Mouse (Mus musculus) liver, postnatal 0 days (tissue): ENCODE measurements around the gene Rapgef6. TPM values are rescaled to one million over a fixed set of nuclear protein-coding genes. Genes with fewer than 3 reads are reported as not detected.
A peak's percentile ranks its signal among the peaks of the same experiment; 100 is the strongest.

ENCODE experiments used
- ATAC-seq: fragments of 200-750 bp; cut with Nextera tagmentation; 2 replicates; pipeline ENCODE4 v1.8.0; 2017; ENCODE audit warnings: mild to moderate bottlenecking, moderate library complexity
- DNase-seq: peaks from one replicate; pipeline ENCODE4 v3.0.0-alpha.2; 2016
- H3K27ac ChIP-seq: fragments of 300-500 bp; sonication (generic); 2 replicates; pipeline ENCODE4 v1.5.1; 2014; ENCODE audit warnings: antibody characterized with exemption, moderate library complexity, mild to moderate bottlenecking, low read depth
- H3K27me3 ChIP-seq: fragments of 300-500 bp; sonication (generic); 2 replicates; pipeline ENCODE4 v1.6.1; 2014; ENCODE audit warnings: low read length, control low read depth, mixed read lengths; ENCODE audit not compliant: insufficient read depth
- H3K36me3 ChIP-seq: fragments of 300-500 bp; sonication (generic); replicated peaks from 2 replicates; pipeline ENCODE4 v1.6.1; 2014; ENCODE audit warnings: mild to moderate bottlenecking, control low read depth, low read length, moderate library complexity, mixed read lengths; ENCODE audit not compliant: insufficient read depth
- H3K4me1 ChIP-seq: fragments of 300-500 bp; sonication (generic); 2 replicates; pipeline ENCODE4 v1.6.1; 2014; ENCODE audit warnings: antibody characterized with exemption, mild to moderate bottlenecking, control low read depth; ENCODE audit not compliant: insufficient read depth
- H3K4me2 ChIP-seq: fragments of 300-500 bp; sonication (generic); 2 replicates; pipeline ENCODE4 v1.6.1; 2014; ENCODE audit warnings: low read depth, mild to moderate bottlenecking, low read length, moderate library complexity, mixed read lengths
- H3K4me3 ChIP-seq: fragments of 300-500 bp; sonication (generic); 2 replicates; pipeline ENCODE4 v1.5.1; 2014; ENCODE audit warnings: low read depth, low read length
- H3K9ac ChIP-seq: fragments of 300-500 bp; sonication (generic); replicated peaks from 2 replicates; pipeline ENCODE4 v1.6.1; 2014; ENCODE audit warnings: mild to moderate bottlenecking, moderate library complexity
- H3K9me3 ChIP-seq: fragments of 300-500 bp; sonication (generic); 2 replicates; pipeline ENCODE4 v1.6.1; 2016; ENCODE audit warnings: mild to moderate bottlenecking, control low read depth, low read length, mixed read lengths
- CTCF ChIP-seq: sonication (generic); IDR thresholded peaks from 2 replicates; pipeline ENCODE4 v1.5.1; 2016; ENCODE audit warnings: antibody characterized with exemption, low read depth
- EP300 ChIP-seq: IDR thresholded peaks from 2 replicates; pipeline ENCODE4 v1.6.1; 2016; ENCODE audit warnings: antibody characterized with exemption, low read depth, mild to moderate bottlenecking
- WGBS: fragments of 180-500 bp; shearing (Covaris S2); extraction: QIAGEN DNeasy Blood & Tissue Kit; methylation state at CpG from one replicate; pipeline ENCODE4 v1.1.7; 2014; ENCODE audit not compliant: insufficient replicate concordance; 5-methylcytosine and 5-hydroxymethylcytosine counted together
- polyA plus RNA-seq: library from polyadenylated mRNA; unstranded; fragments of >200 nt; fragmentation: Nextera tagmentation; extraction: Ambion mirVana; gene quantifications from 2 replicates; pipeline ENCODE4 v1.2.1, GENCODE M21; 2015

Rapgef6 gene
- polyA plus RNA-seq, 1 experiment from 2014 or later, result 14.7 TPM

DNA sequence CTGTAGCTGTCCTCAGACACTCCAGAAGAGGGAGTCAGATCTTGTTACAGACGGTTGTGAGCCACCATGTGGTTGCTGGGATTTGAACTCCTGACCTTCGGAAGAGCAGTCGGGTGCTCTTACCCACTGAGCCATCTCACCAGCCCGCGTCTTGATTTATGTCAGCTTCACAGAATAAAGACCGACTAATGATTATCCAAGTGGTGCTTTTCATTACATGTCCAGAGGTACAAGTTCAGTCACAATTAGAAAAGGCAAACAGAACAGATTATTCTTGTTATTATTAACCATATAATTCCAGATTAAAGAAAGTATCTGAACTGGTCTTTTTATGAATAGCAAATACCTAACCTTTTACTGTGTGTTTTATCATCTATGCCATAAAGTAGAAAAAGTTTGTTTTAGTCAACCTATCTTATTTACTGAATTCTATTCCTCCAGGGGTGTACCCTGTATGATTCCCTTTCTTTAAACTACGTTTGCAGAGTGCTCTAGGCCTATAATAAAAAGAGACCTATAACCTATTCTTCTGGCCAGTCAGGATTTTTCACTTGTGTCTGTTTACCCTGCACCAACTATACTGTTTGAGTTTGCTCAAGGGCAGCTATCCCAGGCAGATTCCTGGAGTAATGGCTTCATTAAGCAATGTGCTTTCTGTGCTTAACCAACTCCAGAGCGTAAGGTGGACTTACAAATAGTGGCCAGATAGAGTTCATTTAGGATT, 151.1 kb downstream of the Rapgef6 start:
- Histone ChIP-seq H3K9ac (no peak overlapping the region), H3K4me2 (no peak overlapping the region), H3K4me3 (no peak overlapping the region), H3K27ac (no peak overlapping the region), H3K9me3 (no peaks in the 10 kb centered on the region), H3K36me3 (peaks cover 8% of the 10 kb centered on the region), H3K4me1 (0 out of 2 replicates have a peak, but pooled peaks cover 2% of the 10 kb centered on the region), H3K27me3 (no peaks in the 10 kb centered on the region)
- TF ChIP-seq EP300 (no peak), CTCF (no peak)
- WGBS, result 82% methylated on average over 8 of the region's 8 CpGs
- ATAC-seq (peak; percentile 67), DNase-seq (no peak)

DNA sequence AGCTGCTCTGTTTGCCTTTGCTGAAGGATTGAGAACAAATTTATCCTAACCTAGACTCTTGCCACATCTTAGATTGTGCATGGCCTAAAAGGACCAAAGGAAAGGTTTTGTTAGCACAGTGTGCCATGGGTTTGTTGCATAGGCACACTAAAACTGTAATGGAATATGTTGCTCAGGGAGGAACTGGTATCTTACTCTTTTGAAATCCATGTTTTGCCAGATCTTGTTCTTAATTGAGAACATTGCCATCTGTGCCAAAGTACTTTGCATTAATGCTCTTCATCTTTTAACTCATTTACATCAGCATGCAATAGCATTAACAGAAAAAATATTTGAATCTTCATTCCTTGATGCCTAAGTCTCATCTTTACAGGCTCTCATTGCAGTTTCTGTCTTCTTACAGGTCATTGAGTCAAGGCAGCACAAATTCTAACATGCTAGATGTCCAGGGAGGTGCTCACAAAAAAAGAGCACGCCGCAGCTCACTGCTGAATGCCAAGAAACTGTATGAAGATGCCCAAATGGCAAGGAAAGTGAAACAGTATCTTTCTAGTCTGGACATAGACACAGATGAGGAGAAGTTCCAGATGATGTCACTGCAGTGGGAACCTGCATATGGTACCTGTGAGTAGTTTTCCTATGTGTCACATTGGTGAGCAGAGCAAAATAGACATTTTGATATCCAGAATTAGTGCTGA, 153.3 kb downstream of the Rapgef6 start:
- ATAC-seq, result no peak
- Histone ChIP-seq H3K9ac (no peak overlapping the region), H3K4me2 (no peak overlapping the region), H3K27me3 (no peaks in the 10 kb centered on the region), H3K9me3 (no peaks in the 10 kb centered on the region), H3K4me3 (no peak overlapping the region), H3K27ac (no peak overlapping the region), H3K4me1 (0 out of 2 replicates have a peak, but pooled peaks cover 2% of the 10 kb centered on the region), H3K36me3 (peaks cover 20% of the 10 kb centered on the region)
- no peak for DNase-seq
- 92% methylated on average over 2 of the region's 2 CpGs for WGBS
- TF ChIP-seq CTCF (no peak), EP300 (no peak)

DNA sequence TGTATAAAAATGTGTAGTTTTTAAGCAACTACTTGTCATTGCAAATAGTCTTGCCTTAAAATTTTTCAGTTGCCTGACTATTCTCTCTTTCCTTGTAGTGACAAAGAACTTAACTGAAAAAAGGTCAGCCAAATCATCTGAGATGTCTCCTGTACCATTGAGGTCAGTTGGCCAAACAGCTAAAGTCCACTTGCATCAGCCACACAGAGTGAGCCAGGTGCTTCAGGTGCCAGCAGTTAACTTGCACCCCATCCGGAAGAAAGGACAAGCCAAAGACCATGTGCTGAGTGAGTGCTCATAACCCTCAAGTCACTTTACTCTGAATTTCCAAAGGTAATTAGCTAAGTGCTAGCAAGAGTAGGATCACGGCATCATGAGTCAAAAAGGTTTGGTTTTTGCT, 156.5 kb downstream of the Rapgef6 start:
- Histone ChIP-seq H3K4me3 (no peak overlapping the region), H3K4me2 (no peak overlapping the region), H3K4me1 (0 out of 2 replicates have a peak, but pooled peaks cover 2% of the 10 kb centered on the region), H3K27me3 (no peaks in the 10 kb centered on the region), H3K9ac (no peak overlapping the region), H3K9me3 (no peaks in the 10 kb centered on the region), H3K27ac (no peak overlapping the region), H3K36me3 (peaks cover 31% of the 10 kb centered on the region)
- WGBS, result 81% methylated on average over 2 of the region's 2 CpGs
- ATAC-seq (no peak), DNase-seq (no peak)
- TF ChIP-seq EP300 (no peak), CTCF (no peak)

DNA sequence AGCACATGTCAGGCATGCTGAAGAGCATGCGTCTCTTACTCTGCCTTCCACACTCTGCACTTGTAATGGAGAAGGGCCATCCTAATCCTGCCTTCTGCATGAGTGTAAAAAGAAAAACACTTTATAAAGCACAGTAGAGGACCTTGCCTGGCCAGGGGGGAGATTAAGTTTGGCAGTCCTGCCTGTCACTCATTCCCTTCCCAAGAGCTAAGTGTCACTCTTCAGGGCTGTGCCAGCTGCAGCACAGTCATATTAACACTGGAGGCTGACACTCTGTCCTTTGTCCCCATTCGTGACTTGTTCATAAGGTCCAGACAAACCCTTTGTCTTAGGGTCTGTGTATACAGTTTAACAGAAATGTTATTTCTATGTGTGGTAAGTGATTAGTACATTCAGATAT, 162.2 kb downstream of the Rapgef6 start:
- ATAC-seq, result no peak
- Histone ChIP-seq H3K27me3 (no peaks in the 10 kb centered on the region), H3K36me3 (peaks cover 47% of the 10 kb centered on the region), H3K4me2 (no peak overlapping the region), H3K27ac (no peak overlapping the region), H3K9me3 (no peaks in the 10 kb centered on the region), H3K4me1 (no peaks in the 10 kb centered on the region), H3K4me3 (no peak overlapping the region), H3K9ac (no peak overlapping the region)
- TF ChIP-seq CTCF (no peak), EP300 (no peak)
- WGBS, result 84% methylated on average over 2 of the region's 2 CpGs
- DNase-seq, result no peak

DNA sequence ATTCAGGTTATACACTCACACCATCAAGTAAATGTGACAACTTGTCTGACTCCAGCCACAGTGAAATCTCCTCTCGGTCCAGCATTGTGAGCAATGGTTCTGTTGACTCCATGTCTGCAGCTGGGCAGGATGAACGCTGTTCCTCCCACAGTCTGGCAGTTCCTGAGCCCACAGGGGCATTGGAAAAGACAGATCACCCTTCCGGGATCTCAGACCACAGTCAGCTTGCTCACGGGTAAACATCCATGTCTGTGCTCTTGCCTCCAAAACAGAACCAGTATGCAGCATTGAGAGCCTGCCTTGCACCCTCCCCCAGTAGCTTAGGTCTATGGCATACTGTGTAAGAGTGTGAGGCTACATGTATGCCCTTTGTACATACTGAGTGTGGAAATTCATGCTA, 167.5 kb downstream of the Rapgef6 start:
- Histone ChIP-seq H3K27ac (no peak overlapping the region), H3K4me2 (no peak overlapping the region), H3K27me3 (no peaks in the 10 kb centered on the region), H3K9ac (no peak overlapping the region), H3K9me3 (no peaks in the 10 kb centered on the region), H3K4me1 (no peaks in the 10 kb centered on the region), H3K4me3 (no peak overlapping the region), H3K36me3 (peaks cover 43% of the 10 kb centered on the region)
- WGBS, result 82% methylated on average over 4 of the region's 4 CpGs
- no peak for ATAC-seq
- no peak for DNase-seq
- TF ChIP-seq CTCF, result no peak
- TF ChIP-seq EP300, result no peak

DNA sequence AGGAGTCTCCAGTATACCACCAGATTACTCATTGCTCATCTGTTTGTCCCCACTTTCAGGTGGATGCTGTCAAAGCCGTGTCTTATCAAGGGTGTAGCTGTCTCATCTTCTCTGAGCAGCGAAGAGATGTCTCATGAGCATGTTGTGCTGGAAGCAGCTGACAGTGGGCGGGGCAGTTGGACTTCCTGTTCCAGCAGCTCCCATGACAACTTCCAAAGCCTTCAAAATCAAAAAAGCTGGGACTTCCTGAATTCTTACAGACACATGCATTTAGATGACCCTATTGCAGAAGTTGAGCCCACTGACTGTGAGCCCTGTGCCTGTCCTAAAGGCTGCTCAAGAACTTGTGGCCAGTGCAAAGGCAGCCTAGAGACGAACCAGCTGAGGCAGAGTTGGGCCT, 168.5 kb downstream of the Rapgef6 start:
- no peaks in the 10 kb centered on the region for H3K27me3 ChIP-seq
- no peaks in the 10 kb centered on the region for H3K9me3 ChIP-seq
- peaks cover 48% of the 10 kb centered on the region for H3K36me3 ChIP-seq
- no peak overlapping the region for H3K4me3 ChIP-seq
- H3K4me1 ChIP-seq, result no peaks in the 10 kb centered on the region
- no peak overlapping the region for H3K9ac ChIP-seq
- no peak; the same call in 1 of the 2 replicates for ATAC-seq
- TF ChIP-seq CTCF, result no peak
- no peak for TF ChIP-seq EP300
- H3K4me2 ChIP-seq, result no peak overlapping the region
- peak; percentile 26 for DNase-seq
- WGBS, result 66% methylated on average over 4 of the region's 4 CpGs
- H3K27ac ChIP-seq, result no peak overlapping the region
